Mouse (Mus musculus) hindbrain, embryonic 14.5 days (tissue): Measurements from ENCODE around the gene Slc22a15. TPM values are rescaled to one million over a fixed set of nuclear protein-coding genes. Genes with fewer than 3 reads are reported as not detected.

Source experiments
- ATAC-seq: fragments of 200-750 bp; cut with Nextera tagmentation; 2 replicates; pipeline ENCODE4 v1.8.0; 2017; ENCODE audit warnings: moderate number of reproducible peaks, mild to moderate bottlenecking, moderate TSS enrichment, moderate library complexity; ENCODE audit not compliant: low FRiP score
- DNase-seq: peaks from one replicate; pipeline ENCODE4 v3.0.0-alpha.2; 2015; ENCODE audit warnings: low spot score
- H3K27ac ChIP-seq: fragments of 300-500 bp; sonication (generic); 2 replicates; pipeline ENCODE4 v1.5.1; 2014; ENCODE audit warnings: mild to moderate bottlenecking, moderate library complexity
- H3K27me3 ChIP-seq: fragments of 300-500 bp; sonication (generic); 2 replicates; pipeline ENCODE4 v1.6.1; 2014; ENCODE audit warnings: mild to moderate bottlenecking, low read length, mixed read lengths; ENCODE audit not compliant: control insufficient read depth, insufficient read depth
- H3K36me3 ChIP-seq: fragments of 300-500 bp; sonication (generic); replicated peaks from 2 replicates; pipeline ENCODE4 v1.6.1; 2014; ENCODE audit not compliant: control insufficient read depth, insufficient read depth
- H3K4me1 ChIP-seq: fragments of 300-500 bp; sonication (generic); replicated peaks from 2 replicates; pipeline ENCODE4 v1.6.1; 2014; ENCODE audit warnings: antibody characterized with exemption, low read length, mixed read lengths; ENCODE audit not compliant: control insufficient read depth, insufficient read depth
- H3K4me2 ChIP-seq: fragments of 300-500 bp; sonication (generic); replicated peaks from 2 replicates; pipeline ENCODE4 v1.6.1; 2014; ENCODE audit warnings: mild to moderate bottlenecking, moderate library complexity
- H3K4me3 ChIP-seq: fragments of 300-500 bp; sonication (generic); replicated peaks from 2 replicates; pipeline ENCODE4 v1.5.1; 2014; ENCODE audit warnings: mild to moderate bottlenecking, low read length
- H3K9ac ChIP-seq: fragments of 300-500 bp; sonication (generic); 2 replicates; pipeline ENCODE4 v1.6.1; 2014
- H3K9me3 ChIP-seq: fragments of 300-500 bp; sonication (generic); 2 replicates; pipeline ENCODE4 v1.6.1; 2016; ENCODE audit warnings: low read length; ENCODE audit not compliant: control insufficient read depth
- WGBS: fragments of 180-500 bp; shearing (Covaris S2); extraction: QIAGEN DNeasy Blood & Tissue Kit; methylation state at CpG from one replicate; pipeline ENCODE4 v1.1.7; 2014; 5-methylcytosine and 5-hydroxymethylcytosine counted together
- polyA plus RNA-seq: library from polyadenylated mRNA; unstranded; fragments of >200 nt; fragmentation: Nextera tagmentation; extraction: Ambion mirVana; gene quantifications from 2 replicates; pipeline ENCODE4 v1.2.1, GENCODE M21; 2014

Slc22a15 gene
- polyA plus RNA-seq, 1 experiment from 2014 or later = 6.4 TPM

DNA sequence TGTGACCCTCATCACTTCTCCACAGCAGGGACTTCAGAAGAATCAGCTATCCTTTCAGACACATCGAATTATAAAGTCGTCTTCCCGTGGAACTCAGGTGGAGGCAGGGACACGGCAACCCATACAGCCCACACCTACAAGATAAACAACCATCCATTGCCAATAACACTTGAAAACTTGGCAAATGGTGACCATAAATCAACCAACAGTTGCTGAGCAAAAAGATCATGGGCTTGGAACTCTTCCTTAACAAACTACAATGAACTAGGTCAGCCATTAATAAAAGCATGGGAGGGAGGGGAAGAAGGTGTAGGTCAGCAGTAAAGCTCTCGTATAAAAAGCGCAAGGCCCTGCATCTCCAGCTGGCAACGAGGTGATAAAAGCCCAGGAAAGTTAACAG, 1.9 kb downstream of the Slc22a15 start:
- Histone ChIP-seq H3K9me3 (no peaks in the 10 kb centered on the region), H3K9ac (no peak overlapping the region), H3K27me3 (no peaks in the 10 kb centered on the region), H3K36me3 (no peaks in the 10 kb centered on the region), H3K4me1 (peaks cover 40% of the 10 kb centered on the region), H3K4me2 (peak overlapping the region; percentile 76), H3K4me3 (peak overlapping the region; percentile 83; the same call in 1 of the 2 replicates), H3K27ac (no peak overlapping the region)
- ATAC-seq = no peak
- 80% methylated on average over 7 of the region's 7 CpGs for WGBS
- no peak for DNase-seq

GRCm38 (mm10) chr3:101918526-101918925, 5.7 kb downstream of the Slc22a15 start:
- Histone ChIP-seq H3K27me3 (no peaks in the 10 kb centered on the region), H3K4me1 (peaks cover 25% of the 10 kb centered on the region), H3K9ac (no peak overlapping the region), H3K4me2 (no peak overlapping the region), H3K4me3 (no peak overlapping the region), H3K36me3 (peaks cover 14% of the 10 kb centered on the region; the same call in 1 of the 2 replicates), H3K9me3 (no peaks in the 10 kb centered on the region), H3K27ac (no peak overlapping the region)
- no peak for ATAC-seq
- 93% methylated on average over 3 of the region's 3 CpGs for WGBS
- no peak for DNase-seq

- H3K9ac ChIP-seq = no peak overlapping the region
- H3K27me3 ChIP-seq = no peaks in the 10 kb centered on the region
- peaks cover 16% of the 10 kb centered on the region for H3K4me1 ChIP-seq
- no peak overlapping the region for H3K4me2 ChIP-seq
- no peak for ATAC-seq
- peaks cover 21% of the 10 kb centered on the region; the same call in 1 of the 2 replicates for H3K36me3 ChIP-seq
- H3K4me3 ChIP-seq = no peak overlapping the region
- 21% methylated on average over 3 of the region's 3 CpGs for whole genome bisulfite sequencing
- DNase-seq = no peak
- no peaks in the 10 kb centered on the region for H3K9me3 ChIP-seq
- peak overlapping the region; percentile 48; the same call in 1 of the 2 replicates for H3K27ac ChIP-seq
Measured at GRCm38 (mm10) chr3:101917665-101918064, 6.6 kb downstream of the Slc22a15 start.

DNA sequence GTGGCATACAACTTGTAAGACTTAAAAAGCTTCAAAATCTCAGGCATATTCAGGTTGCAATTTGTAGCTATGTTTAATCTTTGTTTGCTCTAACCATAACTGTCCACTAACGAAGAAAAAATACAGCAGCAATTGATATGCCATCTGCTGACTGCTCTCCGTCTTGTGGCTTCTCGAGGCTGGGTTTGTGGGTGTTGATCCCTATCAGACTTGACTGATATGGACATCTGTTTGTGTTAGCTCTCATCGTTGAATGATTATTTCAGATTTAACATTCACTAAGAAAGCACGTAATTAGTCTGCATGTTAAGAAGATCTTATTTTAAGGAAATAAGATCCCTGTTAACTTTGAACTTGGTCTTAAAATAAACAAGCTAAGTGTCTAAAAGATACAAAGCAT, 7.7 kb downstream of the Slc22a15 start:
- H3K36me3 ChIP-seq = peaks cover 21% of the 10 kb centered on the region; the same call in 1 of the 2 replicates
- WGBS = 61% methylated on average over 5 of the region's 5 CpGs

DNA sequence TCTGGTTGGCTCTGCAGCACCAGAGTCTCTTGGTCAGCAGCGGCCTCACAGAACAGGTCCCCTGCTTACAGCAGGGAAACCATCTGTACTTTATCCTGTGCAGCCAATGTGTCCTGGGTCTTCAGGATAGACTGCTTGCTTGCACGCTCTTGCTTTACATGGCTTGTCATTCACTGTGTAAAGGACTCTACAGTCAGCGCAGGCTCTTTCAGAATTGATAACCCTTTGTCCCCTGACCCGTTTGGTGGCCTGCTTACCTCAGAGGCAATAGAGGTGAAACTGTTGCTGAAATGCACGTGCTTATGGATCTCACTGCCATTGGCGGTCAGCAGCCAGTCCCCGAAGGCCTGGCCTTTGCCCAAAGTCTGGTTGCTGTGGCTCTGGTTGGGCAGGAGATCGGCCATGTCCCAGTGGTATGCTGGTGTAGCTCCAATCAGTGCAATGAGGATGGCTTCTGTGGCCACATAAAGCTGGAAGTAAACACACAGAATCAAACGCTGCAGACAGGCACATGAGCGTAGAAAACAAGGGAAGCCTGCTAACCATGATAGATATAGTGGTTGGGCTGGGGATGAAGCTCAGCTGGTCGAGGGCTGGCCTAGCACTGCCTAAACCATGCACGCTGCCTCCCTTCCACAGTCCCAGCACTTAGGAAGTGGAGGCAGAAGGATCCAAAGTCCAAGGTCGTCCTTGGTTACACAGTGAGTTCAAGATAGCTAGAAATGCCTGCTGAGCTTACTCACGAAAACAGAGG, 9.0 kb downstream of the Slc22a15 start:
- H3K27ac ChIP-seq = no peak overlapping the region
- no peak overlapping the region for H3K4me3 ChIP-seq
- no peaks in the 10 kb centered on the region for H3K9me3 ChIP-seq
- H3K4me1 ChIP-seq = peaks cover 9% of the 10 kb centered on the region; the same call in 1 of the 2 replicates
- no peaks in the 10 kb centered on the region for H3K27me3 ChIP-seq
- H3K36me3 ChIP-seq = peaks cover 21% of the 10 kb centered on the region; the same call in 1 of the 2 replicates
- ATAC-seq (no peak), DNase-seq (no peak)
- no peak overlapping the region for H3K9ac ChIP-seq
- no peak overlapping the region for H3K4me2 ChIP-seq
- 78% methylated on average over 14 of the region's 14 CpGs for WGBS

More for the DNA sequence above, 7.7 kb downstream of the Slc22a15 start:
- DNase-seq (no peak), ATAC-seq (no peak)
- H3K9me3 ChIP-seq = no peaks in the 10 kb centered on the region
- no peak overlapping the region for H3K4me3 ChIP-seq
- H3K9ac ChIP-seq = no peak overlapping the region
- H3K27ac ChIP-seq = no peak overlapping the region
- no peaks in the 10 kb centered on the region for H3K27me3 ChIP-seq
- H3K4me2 ChIP-seq = no peak overlapping the region
- peaks cover 9% of the 10 kb centered on the region; the same call in 1 of the 2 replicates for H3K4me1 ChIP-seq

GRCm38 (mm10) chr3:101914266-101914665, 10.0 kb downstream of the Slc22a15 start:
- Histone ChIP-seq H3K36me3 (peaks cover 21% of the 10 kb centered on the region; the same call in 1 of the 2 replicates), H3K4me3 (no peak overlapping the region), H3K9me3 (no peaks in the 10 kb centered on the region), H3K27ac (no peak overlapping the region), H3K4me2 (no peak overlapping the region), H3K27me3 (no peaks in the 10 kb centered on the region), H3K4me1 (peaks cover 9% of the 10 kb centered on the region; the same call in 1 of the 2 replicates), H3K9ac (no peak overlapping the region)
- WGBS = 85% methylated on average over 5 of the region's 5 CpGs
- DNase-seq = no peak
- ATAC-seq = no peak

- ATAC-seq = no peak
- H3K9me3 ChIP-seq = no peaks in the 10 kb centered on the region; the same call in 1 of the 2 replicates
- no peak overlapping the region for H3K4me2 ChIP-seq
- H3K4me1 ChIP-seq = no peaks in the 10 kb centered on the region
- WGBS = 73% methylated on average over 6 of the region's 6 CpGs
- H3K9ac ChIP-seq = no peak overlapping the region
- H3K4me3 ChIP-seq = no peak overlapping the region
- peaks cover 21% of the 10 kb centered on the region; the same call in 1 of the 2 replicates for H3K36me3 ChIP-seq
- H3K27me3 ChIP-seq = no peaks in the 10 kb centered on the region
- no peak for DNase-seq
- H3K27ac ChIP-seq = no peak overlapping the region
Measured at GRCm38 (mm10) chr3:101912041-101912440, 12.2 kb downstream of the Slc22a15 start.

DNA sequence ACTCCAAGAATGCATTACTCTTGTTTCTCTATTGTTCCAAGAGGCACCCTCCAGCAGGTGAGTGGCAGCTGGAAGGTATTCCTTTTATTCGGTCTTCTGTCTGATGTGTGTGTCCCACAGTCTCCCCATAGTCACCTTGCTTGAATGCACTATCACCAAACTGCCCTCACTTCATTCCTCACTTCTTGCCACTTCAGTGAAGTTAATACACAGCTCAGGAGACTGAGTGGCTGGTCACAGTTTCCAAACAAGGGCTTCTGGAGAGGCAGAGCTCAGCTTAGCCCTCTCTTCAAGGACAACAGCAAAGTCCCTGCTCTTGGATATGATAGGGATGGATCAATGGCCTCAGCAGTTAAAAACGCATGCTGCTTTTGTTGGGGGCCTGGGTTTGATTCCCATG, 17.2 kb downstream of the Slc22a15 start:
- no peak overlapping the region for H3K4me2 ChIP-seq
- 53% methylated on average over 2 of the region's 2 CpGs for WGBS
- H3K27ac ChIP-seq = no peak overlapping the region

DNA sequence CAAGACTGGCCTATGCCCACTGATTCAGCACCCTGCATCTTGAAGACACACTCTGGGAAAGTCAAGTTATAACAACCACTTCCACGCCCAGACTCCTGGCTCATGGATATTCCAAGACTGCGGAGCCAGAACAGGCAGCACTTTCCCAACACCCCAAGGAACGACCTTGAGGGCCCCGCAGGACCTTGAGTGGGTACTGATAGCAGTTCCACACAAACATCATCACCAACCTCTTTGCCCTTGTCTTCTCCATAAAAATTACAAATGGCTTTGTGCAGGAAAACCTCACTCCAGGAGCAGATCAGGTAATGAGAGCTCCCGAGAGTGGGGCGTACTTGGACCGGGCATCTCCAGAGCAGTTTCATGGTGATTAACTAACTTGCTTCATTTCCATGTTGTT, 19.5 kb downstream of the Slc22a15 start:
- no peak for DNase-seq
- H3K9me3 ChIP-seq = no peaks in the 10 kb centered on the region; the same call in 1 of the 2 replicates
- 0 out of 2 replicates have a peak, but pooled peaks cover 13% of the 10 kb centered on the region for H3K4me1 ChIP-seq
- no peak overlapping the region for H3K27ac ChIP-seq
- no peak overlapping the region for H3K9ac ChIP-seq
- no peaks in the 10 kb centered on the region; the same call in 1 of the 2 replicates for H3K36me3 ChIP-seq
- no peak overlapping the region for H3K4me2 ChIP-seq
- no peaks in the 10 kb centered on the region for H3K27me3 ChIP-seq
- no peak for ATAC-seq
- WGBS = 71% methylated on average over 7 of the region's 7 CpGs
- no peak overlapping the region for H3K4me3 ChIP-seq

More for the DNA sequence above, 17.2 kb downstream of the Slc22a15 start:
- no peaks in the 10 kb centered on the region for H3K27me3 ChIP-seq
- no peaks in the 10 kb centered on the region; the same call in 1 of the 2 replicates for H3K9me3 ChIP-seq
- no peak for DNase-seq
- H3K36me3 ChIP-seq = no peaks in the 10 kb centered on the region; the same call in 1 of the 2 replicates
- H3K4me1 ChIP-seq = 0 out of 2 replicates have a peak, but pooled peaks cover 11% of the 10 kb centered on the region
- no peak overlapping the region for H3K4me3 ChIP-seq
- H3K9ac ChIP-seq = no peak overlapping the region
- no peak for ATAC-seq
